Mouse (Mus musculus) cerebellum, adult 11 months (tissue): Measurements from ENCODE around the gene Magi2.

Experiments
- DNase-seq: peaks from one replicate; pipeline ENCODE4 v3.0.0; 2022

Gene Magi2

DNA sequence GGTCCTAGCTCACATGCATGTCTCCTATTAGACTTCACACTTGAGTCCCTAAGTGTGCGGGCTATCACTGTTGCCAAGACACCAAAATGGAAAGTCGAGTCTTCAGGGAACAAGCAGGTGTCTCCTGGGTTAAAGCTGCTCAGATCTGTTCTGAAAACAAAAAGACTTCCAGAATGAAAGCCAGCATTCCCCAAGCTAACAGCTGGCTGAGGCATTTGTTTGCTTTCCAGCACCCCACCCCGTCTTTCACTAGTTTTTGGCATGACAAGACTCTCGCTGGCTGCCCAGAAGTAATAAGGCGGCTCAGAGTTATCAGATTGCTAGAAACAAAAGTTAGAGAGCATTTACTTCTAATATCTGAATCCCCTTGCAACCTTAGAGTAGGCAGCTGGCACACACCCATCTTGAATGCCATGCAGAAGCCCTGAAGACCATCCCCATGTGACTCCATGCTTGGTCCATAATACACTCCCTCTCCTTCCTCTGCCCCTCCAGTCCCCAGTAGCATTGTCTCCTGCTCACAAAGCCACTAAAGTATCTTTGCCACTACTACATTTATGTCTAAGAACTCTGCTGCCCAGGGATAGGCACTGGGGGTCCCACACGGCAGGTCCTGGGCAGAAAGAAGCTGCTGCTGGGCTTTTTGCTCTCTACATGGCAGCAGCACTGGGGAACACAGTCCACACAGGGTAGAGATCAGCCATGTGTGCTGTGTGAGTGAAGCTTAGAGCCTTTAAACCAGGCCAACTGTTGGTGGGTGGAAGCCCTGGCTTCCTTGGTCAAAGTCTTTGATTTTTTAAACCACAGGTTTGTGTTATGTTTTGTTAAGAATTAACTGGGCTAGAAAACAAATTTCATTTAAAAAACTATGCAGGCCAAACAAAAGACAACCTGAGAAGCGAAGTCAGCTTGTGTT lies 1394.0 kb downstream of the Magi2 start:
- no peak for DNase-seq

DNA sequence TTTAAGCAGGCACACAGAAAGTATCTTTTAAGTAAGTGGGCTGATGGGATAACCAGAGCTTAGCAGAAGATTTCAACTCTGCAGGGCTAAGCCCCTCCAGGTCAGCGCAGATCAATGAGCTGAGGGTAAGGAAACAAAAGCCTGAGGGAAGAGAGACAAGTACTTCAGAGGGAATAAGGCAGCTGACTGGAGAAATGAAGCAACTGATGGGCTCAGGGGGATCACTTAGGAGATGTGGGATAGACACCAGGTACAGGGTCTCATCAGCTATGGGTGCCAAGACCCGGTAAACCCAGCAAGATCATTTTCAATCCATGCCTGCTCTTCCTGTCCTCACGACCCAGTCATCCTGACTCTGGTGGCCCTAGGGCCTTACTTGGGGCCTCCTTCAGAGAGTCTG lies 1395.6 kb downstream of the Magi2 start:
- DNase-seq: no peak

DNA sequence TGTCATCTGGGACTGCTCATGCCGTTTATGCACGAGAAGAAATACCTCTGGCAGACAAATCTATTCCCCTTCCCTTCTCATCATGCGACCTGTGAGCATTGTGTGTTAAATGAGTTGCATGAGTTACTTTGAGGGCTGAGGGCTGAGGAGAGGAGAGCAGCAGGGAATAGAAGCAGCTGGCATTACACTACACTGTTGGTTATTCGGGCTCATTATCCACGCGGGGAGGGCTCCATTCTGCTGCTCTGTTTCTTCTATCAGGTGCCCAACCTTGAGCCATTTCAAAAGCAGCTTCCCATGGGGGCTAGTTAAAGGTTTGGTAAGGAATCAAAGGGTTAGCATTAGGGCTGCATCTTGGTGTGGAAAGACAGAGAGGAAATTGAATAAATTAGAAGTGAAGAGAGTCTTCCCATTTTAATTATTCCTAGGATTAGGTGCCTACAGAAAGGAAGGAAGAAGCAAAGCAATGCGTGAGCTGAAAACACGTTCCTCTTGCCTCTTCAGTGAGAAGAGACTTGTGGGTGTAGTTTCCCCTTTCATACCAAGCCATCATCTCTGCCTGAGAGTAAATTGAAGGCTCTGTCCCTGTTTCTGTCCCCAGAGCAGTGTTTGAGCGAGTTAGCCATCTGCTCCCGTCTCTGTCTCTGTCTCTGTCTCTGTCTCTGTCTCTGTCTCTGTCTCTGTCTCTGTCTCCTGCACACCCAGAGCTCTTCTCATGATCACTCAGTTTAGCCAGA lies 1396.2 kb downstream of the Magi2 start:
- DNase-seq: no peak

- DNase-seq: no peak
These were observed 1398.3 kb downstream of the Magi2 start for GRCm38 (mm10) chr5:20625117-20625516.

DNA sequence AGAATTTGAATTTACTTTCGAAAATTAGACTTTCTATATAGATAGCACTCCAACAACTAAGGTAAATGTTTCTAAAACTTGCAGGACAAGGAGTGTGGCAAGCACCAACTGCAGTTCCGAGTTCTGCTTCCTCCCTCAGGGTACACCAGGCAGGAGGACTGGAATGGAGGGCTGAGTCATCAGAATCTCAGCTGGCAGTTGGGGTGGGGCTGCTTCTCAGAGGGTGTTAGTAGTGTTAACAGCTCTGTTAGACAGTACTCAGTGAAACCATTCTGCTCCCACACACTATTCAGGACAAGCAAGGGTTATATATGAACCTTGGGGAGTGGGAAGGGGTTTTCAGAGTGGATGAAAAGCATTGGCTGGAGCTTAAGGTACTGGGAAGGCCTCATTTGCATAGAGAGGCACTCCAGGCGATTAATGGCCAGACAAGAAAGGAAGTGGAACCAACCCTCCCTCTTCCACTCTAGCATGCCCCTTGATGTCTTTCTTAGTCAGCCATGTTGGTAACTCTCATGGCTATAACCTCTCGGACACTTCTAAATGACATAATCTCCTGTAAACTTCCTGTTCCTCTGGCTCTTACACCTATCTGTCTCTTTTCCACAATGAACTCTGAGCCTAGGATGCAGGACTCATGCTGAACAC lies 1402.2 kb downstream of the Magi2 start:
- no peak for DNase-seq

DNA sequence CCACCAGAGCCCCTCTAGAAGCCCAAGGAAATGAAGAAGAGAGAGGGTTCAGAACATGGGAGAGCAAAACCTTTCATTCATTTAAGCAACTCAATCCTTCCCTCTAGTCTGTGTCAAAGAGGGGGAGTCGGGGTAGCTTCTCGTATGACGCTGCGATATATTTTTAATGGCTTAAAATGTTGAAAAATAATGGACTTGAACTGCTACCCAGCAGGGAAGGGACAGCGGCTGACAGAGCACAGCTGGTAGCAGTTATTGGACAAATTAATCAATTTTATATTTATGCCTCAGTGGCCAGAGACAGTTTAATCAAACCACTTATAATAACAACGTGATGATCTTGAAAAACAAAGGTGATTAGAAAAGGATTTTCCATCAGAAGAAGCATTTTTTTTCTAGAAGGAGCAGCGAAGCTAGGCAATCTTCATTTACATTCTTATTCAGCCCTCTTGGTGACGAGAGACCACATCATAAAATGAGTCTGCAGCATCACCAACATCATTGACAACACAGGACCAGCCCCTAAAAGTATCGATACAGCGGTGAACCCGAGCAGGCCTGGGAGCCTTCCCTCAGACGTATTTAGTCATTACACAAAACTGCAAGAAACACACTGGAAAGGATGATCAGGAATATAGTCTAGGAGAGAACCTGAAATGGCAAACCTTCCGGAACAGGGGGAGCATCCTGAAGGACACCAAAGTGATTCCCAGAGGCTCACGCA lies 1407.4 kb downstream of the Magi2 start:
- DNase-seq: no peak

DNA sequence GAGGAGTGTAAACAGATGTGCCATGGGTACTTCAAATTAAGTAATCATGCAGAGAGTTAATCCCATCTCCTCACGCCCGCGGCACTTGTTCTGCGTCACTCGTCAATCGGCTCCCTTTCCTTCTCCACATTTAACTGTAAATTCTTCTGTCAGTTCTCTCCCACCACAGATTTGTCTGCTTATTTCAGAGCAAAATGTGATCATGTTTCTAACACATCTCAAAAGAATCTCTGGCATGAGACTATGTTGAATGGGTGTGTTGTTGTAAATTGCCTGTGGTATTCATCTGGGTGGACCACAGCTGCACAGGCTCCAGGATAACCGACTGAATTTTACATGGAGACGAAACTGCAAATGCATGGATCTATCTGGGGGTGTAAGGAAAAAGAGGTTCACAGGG lies 1408.0 kb downstream of the Magi2 start:
- no peak for DNase-seq

DNA sequence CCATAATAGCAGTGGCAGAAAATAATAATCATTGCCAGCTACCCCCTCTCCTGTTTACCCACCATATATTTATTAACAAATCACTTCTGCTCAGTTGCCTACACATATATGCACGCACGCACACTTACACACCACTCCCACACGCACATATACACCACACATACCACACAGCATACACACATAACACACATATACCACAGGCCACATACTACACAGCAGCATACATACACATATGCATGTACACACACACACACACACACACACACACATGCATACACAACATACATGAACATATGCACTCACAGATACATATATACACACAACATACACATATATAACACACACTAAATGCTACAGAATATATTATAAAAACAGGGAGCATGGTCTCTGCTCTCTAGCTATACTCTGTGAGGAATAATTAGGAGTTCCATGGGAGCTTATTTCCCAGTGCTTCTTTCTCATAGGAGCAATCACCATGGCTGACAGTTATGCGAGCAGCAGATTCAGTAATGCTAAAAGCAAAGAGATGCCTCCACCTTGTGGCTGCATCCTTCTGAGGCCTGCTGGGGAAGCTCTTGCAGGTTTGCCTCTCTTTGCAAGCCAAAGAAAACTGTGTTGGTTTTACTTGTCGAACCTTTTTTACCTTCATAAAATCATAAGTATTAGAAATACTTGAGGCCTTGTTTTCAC lies 1410.6 kb downstream of the Magi2 start:
- DNase-seq: no peak

DNA sequence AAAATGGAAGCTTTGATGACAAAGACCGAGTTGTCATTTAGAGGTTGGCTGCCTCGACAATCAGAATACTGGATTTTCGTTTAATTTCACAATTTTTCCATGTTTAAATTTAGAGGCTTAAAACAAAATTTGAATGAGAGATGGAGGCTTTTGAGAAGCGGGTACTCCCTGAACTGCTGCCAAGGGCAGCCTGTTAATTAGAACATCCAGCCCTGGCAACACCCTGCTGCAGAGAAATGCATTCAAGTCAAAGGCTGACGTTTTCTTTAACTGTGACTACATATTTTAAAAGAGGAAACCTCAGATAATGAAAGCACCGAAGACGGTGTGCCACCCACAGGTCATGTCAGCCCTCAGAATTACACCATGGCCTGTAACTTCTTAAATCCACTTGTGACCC lies 1415.4 kb downstream of the Magi2 start:
- no peak for DNase-seq

- no peak for DNase-seq
These were observed 1416.9 kb downstream of the Magi2 start for GRCm38 (mm10) chr5:20643741-20644140.

DNA sequence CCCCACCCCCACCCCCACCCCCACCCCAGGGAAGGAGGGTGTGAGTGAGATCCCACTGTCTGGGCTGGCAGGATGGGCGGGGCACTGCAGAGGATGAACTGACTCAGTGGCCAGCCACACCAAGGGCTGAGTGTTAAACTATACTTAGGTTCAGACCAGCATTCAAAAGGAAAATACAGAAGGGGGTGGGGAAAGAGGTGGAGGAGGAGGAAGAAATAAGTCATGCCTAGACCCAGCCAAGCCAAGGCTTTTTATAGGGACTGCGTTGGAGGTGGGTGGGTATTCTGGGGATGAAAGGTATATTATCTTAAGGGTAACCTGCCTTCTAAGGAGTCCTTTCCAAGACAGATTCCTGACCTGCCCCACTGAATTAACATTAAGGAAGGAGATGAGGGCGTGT lies 1420.1 kb downstream of the Magi2 start:
- DNase-seq: no peak

DNA sequence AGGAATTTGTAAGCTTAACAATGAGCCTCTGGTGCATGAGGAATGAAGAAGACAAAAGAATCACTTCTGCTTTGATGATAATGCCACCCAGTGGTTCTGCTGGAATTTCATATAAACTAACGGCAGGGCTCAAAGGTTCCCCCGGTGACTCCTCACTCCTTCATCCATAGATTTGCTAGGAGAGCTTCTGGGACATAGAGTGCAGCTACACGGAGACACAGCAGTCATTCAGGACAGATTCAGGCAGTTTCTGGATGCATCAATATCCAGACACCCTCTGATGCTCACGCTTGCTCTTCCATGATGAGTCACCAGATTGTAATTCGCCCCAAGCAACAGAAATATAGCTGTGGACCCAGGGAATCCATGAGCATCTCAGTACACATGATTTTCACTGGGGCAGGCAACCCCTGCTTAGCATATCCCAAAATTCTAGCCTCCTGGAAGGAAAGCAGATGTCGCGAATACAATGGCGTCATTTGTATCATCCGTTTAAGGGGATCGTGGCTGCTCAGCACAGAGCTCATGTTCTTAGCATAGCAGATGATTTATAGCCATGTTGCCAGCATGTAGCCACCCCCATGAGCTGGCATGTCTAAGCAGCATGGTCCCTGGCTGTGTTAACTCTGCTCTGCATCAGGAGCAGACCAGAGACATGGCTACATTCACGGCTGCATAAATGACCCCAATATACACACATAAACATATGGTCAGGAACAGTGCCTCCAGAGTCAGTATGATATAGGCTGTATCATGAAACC lies 1426.8 kb downstream of the Magi2 start:
- DNase-seq: no peak

- DNase-seq: no peak
These were observed 1428.1 kb downstream of the Magi2 start for GRCm38 (mm10) chr5:20654766-20655472.

DNA sequence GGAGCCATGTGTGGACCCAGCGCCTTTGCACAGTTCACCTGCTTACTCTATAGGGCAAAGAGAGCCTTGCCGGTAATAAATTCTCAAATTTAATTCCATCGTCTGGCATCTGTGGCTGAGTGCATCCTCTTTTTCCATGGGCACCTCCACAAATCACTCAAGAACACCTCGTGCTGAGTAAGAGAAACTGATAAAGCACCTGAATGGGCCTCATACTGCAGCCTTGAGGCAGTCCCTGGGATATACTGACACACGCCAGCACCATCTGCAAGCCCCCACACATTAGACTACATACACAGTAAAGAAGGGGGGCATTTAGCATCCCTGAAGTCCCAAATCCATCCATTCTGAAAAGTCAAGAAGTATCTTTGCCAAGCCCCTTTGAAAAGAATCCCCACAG lies 1430.2 kb downstream of the Magi2 start:
- DNase-seq: no peak

DNA sequence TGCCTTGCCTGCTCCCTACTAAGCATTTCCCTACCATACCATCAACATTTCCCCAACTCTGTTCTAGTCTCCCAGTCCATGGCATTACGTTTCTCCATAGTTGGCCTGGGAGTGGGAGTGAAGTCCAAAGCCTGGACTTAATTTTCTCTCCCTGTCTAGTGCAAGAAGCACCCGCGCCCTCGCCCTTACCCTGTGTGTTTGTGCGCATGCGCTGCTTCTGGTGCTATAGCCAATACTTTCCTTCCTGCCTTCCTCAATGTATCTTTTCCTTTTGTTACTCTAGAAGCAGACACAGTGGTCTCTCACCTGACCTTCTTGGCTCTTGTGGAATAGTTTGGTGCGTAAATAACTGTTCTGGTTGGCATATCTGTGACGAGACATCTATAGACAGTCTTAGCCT lies 1440.8 kb downstream of the Magi2 start:
- DNase-seq: no peak

DNA sequence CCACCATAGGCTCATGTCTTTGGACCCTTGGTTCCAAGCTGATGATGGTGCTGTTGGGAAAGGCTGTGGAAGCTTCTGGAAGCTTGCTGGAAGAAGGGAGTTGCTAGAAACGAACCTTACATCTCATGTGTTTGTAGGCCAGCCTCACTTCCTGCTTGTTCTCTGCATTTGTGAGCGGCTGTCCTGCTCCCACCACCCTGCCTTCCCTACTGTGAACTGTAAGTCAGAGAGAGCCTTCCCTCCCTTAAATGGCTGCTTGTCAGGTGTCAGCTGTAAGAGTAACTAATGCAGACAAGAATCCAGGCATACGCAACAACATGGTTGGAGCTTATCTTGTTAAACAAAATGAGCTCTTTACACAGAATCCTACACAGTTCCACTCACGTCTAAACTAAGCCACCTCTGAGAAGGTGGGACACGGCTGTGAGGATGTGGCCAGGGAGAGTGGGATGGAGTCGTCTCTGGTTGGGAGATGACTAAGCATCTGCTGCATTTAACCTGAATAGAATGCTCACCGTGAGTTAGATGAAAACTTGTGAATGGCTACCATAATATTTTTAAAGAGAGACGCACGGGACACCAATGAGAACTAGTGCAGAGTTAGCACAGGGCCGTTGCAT lies 1442.0 kb downstream of the Magi2 start:
- DNase-seq: no peak

DNA sequence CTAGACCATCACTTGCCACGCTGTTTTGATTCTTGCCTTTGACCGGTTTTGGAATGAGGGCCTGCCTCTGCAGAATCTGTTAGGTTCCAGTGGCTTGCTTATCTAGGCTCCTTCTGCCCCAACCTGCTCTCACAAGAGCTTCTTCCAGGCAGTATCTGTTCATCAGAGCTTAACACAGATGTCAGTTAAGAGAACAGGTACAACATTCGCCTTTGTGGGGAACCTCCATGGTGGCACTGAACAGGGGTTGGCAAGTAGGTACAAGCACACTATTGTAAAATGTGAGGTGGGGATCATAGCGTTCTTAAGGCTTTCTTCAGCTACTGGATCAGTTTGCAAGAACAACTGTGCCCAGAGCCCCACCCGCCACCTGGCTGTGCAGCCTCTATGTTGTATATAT lies 1442.6 kb downstream of the Magi2 start:
- no peak for DNase-seq

- DNase-seq: peak; percentile 12
These were observed 1445.0 kb downstream of the Magi2 start for GRCm38 (mm10) chr5:20671826-20672225.

- no peak for DNase-seq
These were observed 1447.7 kb downstream of the Magi2 start for GRCm38 (mm10) chr5:20674523-20674922.

DNA sequence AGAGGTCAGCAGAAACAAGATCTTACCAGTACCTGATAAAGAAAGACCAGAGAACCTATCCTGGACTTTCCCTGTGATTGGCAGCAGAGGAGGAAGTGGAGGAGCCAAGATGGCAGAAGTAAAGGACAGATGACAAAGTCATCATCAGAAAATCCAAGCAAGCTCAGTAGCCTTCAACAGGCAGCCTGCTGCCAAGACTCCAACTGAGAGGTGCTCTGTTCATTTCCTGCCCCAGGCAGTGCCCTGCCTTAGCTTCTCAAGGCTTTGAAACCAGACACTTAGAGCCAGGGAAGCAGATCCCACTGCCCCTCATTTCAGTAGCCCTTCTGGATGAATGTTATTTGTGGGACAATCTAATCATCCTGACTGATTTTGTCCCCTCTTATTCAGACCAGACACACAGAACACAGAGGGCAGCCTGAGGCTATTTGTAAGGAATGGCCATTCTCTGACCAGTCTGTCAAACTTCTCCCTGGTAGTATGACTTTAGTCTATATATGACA lies 1448.4 kb downstream of the Magi2 start:
- no peak for DNase-seq
